Mouse (Mus musculus): ENCODE results near the gene Gramd1c.
A peak's percentile ranks its signal among the peaks of the same experiment; 100 is the strongest.

Gramd1c gene

GRCm38 (mm10) chr16:44063025-44063894 is at the start of gene Gramd1c:
TSS of gene Gramd1c (minus strand) at chr16:44063345.
- peak; percentile 68 for DNase-seq

- DNase-seq = no peak
Measured at GRCm38 (mm10) chr16:44109002-44109401, 45.9 kb upstream of the Gramd1c start.

GRCm38 (mm10) chr16:44105211-44105610 is 42.1 kb upstream of the Gramd1c start:
- no peak for DNase-seq

- no peak for DNase-seq
Measured at GRCm38 (mm10) chr16:44103806-44104766, 40.9 kb upstream of the Gramd1c start.

GRCm38 (mm10) chr16:44102925-44103324 is 39.8 kb upstream of the Gramd1c start:
- no peak for DNase-seq

- DNase-seq = no peak
Measured at GRCm38 (mm10) chr16:44101181-44101710, 38.1 kb upstream of the Gramd1c start.

GRCm38 (mm10) chr16:44099377-44099776 is 36.2 kb upstream of the Gramd1c start:
- peak; percentile 23 for DNase-seq

GRCm38 (mm10) chr16:44087650-44088049 is 24.5 kb upstream of the Gramd1c start:
- no peak for DNase-seq

- no peak for DNase-seq
Measured at GRCm38 (mm10) chr16:44061341-44061740, 1.8 kb downstream of the Gramd1c start.

- no peak for DNase-seq
Measured at GRCm38 (mm10) chr16:44060604-44061286, 2.4 kb downstream of the Gramd1c start.

- DNase-seq = peak; percentile 66
Measured at GRCm38 (mm10) chr16:44058745-44059144, 4.4 kb downstream of the Gramd1c start.

- no peak for DNase-seq
Measured at GRCm38 (mm10) chr16:44055766-44056165, 7.4 kb downstream of the Gramd1c start.

GRCm38 (mm10) chr16:44053265-44053664 is 9.9 kb downstream of the Gramd1c start:
- DNase-seq = no peak

GRCm38 (mm10) chr16:44052390-44052789 is 10.8 kb downstream of the Gramd1c start:
- DNase-seq = no peak

- no peak for DNase-seq
Measured at GRCm38 (mm10) chr16:44050139-44050538, 13.0 kb downstream of the Gramd1c start.

GRCm38 (mm10) chr16:44039112-44039511 is 24.0 kb downstream of the Gramd1c start:
- DNase-seq = no peak

- no peak for DNase-seq
Measured at GRCm38 (mm10) chr16:44035221-44035620, 27.9 kb downstream of the Gramd1c start.

GRCm38 (mm10) chr16:44033365-44033764 is 29.8 kb downstream of the Gramd1c start:
- DNase-seq = no peak

- no peak for DNase-seq
Measured at GRCm38 (mm10) chr16:44029273-44029672, 33.9 kb downstream of the Gramd1c start.

GRCm38 (mm10) chr16:44026822-44027221 is 36.3 kb downstream of the Gramd1c start:
- DNase-seq = no peak

- peak; percentile 16 for DNase-seq
Measured at GRCm38 (mm10) chr16:44026210-44026609, 36.9 kb downstream of the Gramd1c start.

- DNase-seq = no peak
Measured at GRCm38 (mm10) chr16:44018986-44019548, 44.1 kb downstream of the Gramd1c start.
